Mouse (Mus musculus): ENCODE data around the gene Impdh1.
"Not testable (repeated sequence)": the region's sequence is repeated elsewhere in the genome, so short reads cannot be mapped to it uniquely, and the experiment has no call there.

Impdh1 gene

GRCm38 (mm10) chr6:29193961-29194750, 22.0 kb downstream of the Impdh1 start:
- in situ Hi-C loops (cut with MseI, MboI): no loop called here

DNA sequence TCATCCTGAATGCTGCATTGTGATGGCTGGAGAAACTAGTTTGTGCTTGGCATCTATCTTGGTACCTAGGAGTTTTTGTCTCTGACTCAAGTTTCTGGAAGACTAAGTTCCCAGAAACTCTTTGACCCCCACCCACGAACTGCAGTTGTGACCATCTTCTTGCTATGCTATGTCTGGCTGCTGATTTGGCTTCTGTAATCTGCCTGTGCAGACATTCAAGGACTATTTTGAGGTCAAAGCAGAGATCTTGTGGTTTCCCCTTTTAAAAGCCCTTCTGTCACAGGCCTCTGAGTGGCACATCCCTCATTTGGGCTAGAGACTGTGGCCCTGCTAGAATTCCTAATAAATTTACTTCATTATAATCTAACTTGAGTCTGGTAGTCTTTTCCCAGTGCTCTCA, 28.2 kb downstream of the Impdh1 start:
- in situ Hi-C loops (cut with MseI, MboI): no loop called here

- in situ Hi-C loops (cut with MseI, MboI): no loop called here
Observed at GRCm38 (mm10) chr6:29179843-29180242, 36.3 kb downstream of the Impdh1 start.

DNA sequence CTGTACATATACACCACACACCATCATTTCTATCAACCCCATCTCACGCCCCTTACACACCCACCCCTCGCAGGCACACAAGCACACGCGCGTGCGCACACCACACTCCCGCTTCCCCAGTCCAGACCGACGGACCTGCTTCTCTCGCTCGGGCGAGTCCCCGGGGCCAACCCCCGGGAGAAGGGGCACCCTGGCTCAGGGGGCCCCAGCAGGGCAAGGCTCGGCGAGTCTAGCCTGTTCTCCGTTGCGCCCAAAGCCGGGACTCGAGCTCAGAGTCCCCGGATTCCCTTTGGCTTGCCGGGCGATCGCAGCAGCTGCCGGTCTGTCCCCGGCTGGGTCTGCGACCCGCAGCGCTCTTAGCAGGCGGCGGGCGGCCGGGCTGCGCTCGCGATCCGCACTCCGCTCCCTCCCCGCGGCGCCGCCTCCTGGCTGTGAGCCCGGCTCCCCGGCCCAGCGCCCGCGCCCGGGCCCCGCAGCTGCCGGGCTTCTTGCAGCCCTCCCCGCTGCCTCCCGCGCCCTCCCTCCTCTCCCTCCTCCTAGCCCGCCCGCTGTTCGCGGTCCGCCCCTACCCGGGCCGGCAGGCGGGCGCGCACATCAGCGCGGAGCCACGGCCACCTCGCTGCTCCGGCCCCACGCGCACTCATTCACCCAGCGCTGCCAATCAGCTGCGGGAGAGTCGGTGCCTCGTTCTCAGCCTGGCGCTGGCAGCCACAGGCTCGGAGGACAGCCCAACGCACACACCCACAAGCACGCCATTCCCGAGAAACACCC, 37.1 kb downstream of the Impdh1 start, which contains the start of gene Prrt4:
Gene Prrt4, minus strand, starts transcription at position 697 of the 771 bp plus-strand sequence.
- in situ Hi-C loops (cut with MseI, MboI): no loop called here

DNA sequence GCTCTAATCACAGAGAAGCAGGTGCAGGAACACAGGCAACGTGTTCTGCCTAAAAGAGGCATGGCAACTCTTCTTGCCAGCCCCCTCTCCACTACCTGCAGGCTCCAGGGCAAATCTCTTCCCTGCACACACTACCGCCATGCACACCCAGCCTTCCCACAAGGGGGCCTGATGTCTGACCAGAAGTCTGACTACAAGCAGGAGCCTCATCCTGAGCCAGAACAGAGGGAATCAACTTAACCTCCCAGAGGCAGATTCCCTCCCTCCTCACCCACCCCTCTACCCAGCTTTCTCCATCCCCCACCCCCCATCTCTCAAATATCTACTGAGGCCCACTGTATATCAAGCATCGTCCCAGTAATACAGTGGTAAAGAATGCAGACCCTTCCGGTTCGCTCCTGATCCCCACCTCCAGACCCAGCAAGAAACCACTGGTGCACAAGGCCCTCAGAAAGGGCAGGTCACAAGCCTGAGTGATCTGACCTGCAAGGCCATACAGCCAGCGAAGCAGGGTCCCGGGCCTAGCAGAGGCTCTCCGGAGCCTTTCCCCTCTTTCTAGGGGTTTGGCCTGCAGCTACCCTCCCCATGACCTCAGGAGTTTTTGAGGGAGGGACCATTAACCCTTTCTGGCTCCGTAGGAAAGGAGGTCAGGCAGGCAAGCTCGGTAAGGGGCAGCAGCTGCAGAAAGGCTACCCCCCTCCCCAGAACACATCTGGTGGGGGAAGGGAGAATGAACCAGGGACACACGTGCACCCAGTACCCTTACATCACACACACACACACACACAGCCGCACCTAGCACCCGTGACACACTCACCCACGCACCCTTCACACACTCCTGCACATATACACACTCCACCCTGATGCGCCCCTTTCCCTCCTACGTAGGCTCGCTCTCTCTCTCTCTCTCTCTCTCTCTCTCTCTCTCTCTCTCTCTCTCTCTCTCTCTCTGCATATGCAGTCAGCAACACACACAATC, 38.0 kb downstream of the Impdh1 start:
- in situ Hi-C loops (cut with MseI, MboI): no loop called here

GRCm38 (mm10) chr6:29175113-29175512, 41.1 kb downstream of the Impdh1 start:
- in situ Hi-C loops (cut with MseI, MboI): no loop called here

DNA sequence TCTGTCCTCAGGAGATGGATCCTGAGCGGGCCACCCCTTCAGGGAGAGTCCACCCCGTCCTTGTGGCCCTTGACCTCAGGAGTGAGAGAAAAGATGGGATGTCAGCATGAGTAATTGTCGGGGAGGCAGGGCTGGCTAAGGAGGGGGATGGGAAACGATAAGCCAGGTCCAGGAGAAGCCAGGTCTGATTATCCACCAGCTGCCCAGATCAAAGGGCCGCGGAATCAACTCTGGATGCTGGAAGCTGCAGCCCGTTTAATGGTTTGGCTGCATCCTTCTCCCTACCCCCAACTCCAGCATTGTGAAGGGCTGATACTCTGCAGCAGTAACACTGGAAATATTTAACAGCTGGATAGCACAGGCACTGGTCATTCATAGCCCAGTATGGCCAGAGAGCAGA, 41.8 kb downstream of the Impdh1 start:
- in situ Hi-C loops (cut with MseI, MboI): loop anchor here in 1 of 2 experiments (5.0 kb wide), 1 partner anchor 33 kb away; no protein-coding TSS in a partner anchor

DNA sequence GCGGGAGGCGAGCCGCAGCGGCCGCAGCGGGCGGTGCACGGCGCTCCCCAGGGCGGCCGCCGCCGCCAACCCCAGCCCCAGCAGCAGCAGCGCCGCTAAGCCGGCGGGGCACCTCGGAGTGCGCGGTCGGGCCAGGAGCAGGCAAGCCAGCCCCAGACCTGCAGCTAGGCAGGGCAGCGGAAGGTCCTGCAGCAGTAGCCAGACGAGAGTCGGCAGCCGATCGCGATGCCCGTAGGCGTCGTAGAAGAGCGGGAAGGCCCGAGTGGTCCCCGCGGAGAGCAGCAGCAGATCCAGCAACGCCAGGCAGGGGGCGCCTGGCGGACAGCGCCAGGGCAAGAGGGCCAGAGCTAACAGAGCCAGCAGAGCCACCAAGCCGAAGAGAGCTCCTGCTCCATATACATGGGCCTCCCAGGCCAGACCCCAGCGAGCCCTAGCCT, 45.2 kb downstream of the Impdh1 start:
- in situ Hi-C loops (cut with MseI, MboI): loop anchor here in 1 of 2 experiments (5.0 kb wide), 1 partner anchor 36 kb away; no protein-coding TSS in a partner anchor

DNA sequence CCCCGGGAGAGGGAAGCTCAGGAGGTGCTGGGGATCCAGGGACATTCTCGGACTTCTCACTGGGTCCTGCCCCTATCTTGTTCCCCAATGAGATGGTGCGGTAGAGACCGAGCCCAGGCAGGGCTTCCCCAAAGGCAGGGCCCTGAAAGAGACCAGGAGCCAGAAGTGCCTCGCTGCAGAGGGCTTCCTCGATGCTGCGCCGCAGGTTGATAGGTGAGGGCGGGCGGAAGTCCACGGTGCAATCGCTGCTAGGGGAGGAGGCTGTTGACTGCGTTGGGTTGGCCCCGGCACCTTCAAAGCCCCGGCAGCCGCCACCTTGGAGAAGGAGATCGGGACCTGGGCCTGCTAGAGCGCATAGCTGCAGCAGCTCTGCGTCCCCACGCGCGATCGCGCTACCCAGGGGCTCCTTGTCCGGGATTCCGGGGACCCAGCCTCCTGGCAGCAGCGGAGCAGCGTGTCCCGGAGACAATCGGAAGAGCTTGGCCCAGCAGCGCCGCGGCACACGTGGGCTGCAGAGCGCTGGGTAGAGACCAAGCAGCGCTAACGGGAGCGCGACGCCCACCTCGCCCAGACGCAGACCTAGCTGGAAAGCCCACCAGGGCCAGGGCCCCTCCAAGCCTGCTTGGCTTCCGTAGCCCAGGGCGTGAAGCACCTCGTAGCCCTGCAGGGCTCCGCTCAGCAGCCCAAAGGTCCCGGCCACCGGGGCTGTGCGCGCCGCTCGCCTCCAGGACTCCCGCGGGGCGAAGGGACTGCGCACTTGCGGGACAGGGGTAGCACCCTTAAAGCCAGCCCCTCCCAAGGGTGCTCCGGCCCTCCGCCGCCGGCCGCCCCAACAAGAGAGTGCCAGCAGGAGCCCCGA, 45.9 kb downstream of the Impdh1 start:
- in situ Hi-C loops (cut with MseI, MboI): loop anchor here in 1 of 2 experiments (5.0 kb wide), 1 partner anchor 37 kb away; no protein-coding TSS in a partner anchor

GRCm38 (mm10) chr6:29169675-29170062, 46.5 kb downstream of the Impdh1 start:
- in situ Hi-C loops (cut with MseI, MboI): loop anchor here (5.0 kb wide), 2 partner anchors 33 to 38 kb away; no protein-coding TSS in a partner anchor

DNA sequence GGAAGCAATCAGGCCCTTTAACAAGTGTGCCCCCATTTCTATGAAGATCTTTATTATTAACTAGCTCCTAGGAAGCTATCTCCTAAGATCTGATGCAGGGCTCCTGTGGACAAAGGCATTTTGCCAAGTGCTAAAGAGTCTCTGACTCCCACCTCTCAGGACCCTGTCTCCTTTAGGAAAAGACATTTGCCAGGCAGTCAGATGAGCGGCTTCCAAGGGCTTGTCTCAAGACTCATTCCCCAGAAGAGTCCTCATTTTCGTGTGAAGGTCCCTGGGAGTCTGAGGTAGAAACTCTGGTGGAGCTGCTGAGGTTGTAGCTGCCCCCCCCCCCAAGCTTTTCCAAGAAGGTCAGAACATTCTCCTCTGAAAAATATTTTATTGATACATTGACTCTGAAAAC, 47.3 kb downstream of the Impdh1 start:
- in situ Hi-C loops (cut with MseI, MboI): loop anchor here in 1 of 2 experiments (5.0 kb wide), 1 partner anchor 33 kb away; no protein-coding TSS in a partner anchor

DNA sequence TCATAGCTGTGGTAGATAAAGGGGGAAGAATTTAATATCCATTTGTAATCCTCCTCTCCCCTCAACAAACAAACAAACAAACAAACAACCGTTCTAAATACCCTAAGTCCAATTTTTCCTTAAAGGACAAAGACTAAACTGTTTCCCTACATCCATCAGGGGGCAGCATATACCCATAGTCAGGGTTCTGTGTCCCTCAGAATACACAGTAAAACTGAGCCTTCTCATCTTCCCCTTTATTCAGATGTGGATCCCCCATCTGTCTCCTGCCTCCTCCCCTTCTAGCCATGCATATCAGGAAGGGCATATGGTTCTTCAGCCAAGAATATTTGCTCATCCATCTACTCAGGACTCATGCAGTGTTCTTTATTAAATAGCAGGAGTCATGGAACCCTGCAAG, 50.0 kb downstream of the Impdh1 start:
- in situ Hi-C loops (cut with MseI, MboI): loop anchor here in 1 of 2 experiments (5.0 kb wide), 1 partner anchor 36 kb away; no protein-coding TSS in a partner anchor

DNA sequence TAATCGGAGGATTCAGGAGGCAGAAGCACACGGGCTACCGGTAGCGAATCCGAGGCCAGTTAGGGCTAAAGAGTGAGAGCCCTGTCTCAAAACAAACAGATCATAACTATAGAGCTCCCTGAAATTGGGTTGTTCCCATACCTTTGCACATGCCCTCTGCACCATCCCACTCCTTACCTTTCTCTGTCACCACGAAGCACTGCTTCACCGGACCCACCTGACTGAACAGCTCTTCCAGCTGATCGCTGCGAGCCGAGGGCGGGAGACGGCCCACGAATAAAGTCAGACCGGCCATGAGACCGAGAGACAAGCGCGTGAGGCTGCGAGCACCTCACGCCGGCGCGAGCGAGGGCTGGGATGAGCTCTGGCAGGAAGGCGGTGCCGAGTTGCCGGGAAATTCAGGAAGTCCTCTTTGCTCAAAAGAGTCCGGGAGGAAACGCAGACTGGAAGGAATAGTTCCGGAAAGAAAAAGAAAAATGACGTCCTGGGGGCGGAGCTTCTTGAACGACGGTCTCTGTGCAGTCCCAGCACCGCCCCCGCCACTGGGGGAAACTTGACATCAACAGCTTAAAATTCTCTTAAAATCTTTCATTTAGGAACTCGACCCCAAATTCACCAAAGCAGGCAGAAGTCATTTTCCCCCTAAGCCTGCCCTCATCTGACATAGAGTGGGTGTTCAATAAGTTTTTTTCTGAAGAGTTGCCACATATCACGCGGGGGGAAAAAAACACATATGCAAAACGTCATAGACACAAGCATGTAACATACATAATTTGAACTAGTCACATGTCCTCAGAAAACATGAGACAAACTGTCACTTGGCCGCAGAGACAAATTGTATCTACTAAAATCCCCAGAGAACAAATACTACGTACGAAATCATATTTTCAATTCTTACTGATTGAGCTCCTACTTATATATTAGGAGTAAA, 51.6 kb downstream of the Impdh1 start, which contains the start of gene Rbm28:
Gene Rbm28, minus strand, starts transcription at position 693 of the 931 bp plus-strand sequence.
- in situ Hi-C loops (cut with MseI, MboI): loop anchor here in 1 of 2 experiments (5.0 kb wide), 1 partner anchor 38 kb away; no protein-coding TSS in a partner anchor

DNA sequence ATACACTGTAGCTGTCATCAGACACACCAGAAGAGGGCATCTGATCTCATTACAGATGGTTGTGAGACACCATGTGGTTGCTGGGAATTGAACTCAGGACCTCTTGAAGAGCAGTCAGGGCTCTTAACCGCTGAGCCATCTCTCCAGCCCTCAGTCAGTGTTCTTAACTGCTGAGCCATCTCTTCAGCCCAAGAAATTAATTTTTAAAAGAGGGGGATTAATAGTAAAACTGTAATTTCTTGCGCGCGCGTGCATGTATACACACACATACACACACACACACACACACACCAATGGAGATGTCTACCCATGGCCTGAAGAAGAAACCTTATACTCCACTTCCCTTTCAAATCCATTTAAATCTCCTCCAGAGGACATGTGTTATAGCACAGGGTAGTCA, 54.9 kb downstream of the Impdh1 start:
- in situ Hi-C loops (cut with MseI, MboI): not testable (repeated sequence)

- in situ Hi-C loops (cut with MseI, MboI): no loop called here
Observed at GRCm38 (mm10) chr6:29160786-29161185, 55.4 kb downstream of the Impdh1 start.

DNA sequence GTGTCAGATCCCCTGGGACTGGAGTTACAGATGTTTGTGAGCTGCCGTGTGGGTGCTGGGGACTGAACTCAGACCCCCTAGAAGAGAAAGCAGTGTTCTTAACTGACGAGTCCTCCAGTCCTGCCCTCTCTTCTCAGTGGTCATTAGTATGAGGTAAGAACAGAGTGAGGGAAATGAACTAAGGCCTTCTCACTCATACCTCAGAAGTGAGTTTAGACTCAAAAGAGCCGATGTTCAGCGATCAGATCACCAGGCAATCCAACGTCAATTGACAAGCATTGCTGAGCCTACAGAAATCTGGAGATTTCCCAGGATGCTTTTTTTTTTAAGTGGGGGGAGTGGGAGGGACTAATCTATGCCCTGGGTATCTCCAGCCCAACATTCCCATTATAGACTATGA, 59.8 kb downstream of the Impdh1 start:
- in situ Hi-C loops (cut with MseI, MboI): no loop called here
